Mouse (Mus musculus) liver, embryonic 12.5 days (tissue): ENCODE results near the gene Stat4. TPM values are rescaled to one million over a fixed set of nuclear protein-coding genes. Genes with fewer than 3 reads are reported as not detected.

ENCODE experiments used
- ATAC-seq: fragments of 200-750 bp; cut with Nextera tagmentation; 2 replicates; pipeline ENCODE4 v1.8.0; 2017; ENCODE audit warnings: moderate number of reproducible peaks, mild to moderate bottlenecking, moderate library complexity
- H3K27ac ChIP-seq: fragments of 300-500 bp; sonication (generic); 2 replicates; pipeline ENCODE4 v1.5.1; 2016; ENCODE audit warnings: mild to moderate bottlenecking
- H3K27me3 ChIP-seq: fragments of 300-500 bp; sonication (generic); replicated peaks from 2 replicates; pipeline ENCODE4 v1.6.1; 2016; ENCODE audit warnings: mild to moderate bottlenecking, moderate library complexity
- H3K36me3 ChIP-seq: fragments of 300-500 bp; sonication (generic); 2 replicates; pipeline ENCODE4 v1.6.1; 2016; ENCODE audit warnings: mild to moderate bottlenecking, moderate library complexity
- H3K4me1 ChIP-seq: fragments of 300-500 bp; sonication (generic); 2 replicates; pipeline ENCODE4 v1.6.1; 2016
- H3K4me2 ChIP-seq: fragments of 300-500 bp; sonication (generic); 2 replicates; pipeline ENCODE4 v1.6.1; 2016; ENCODE audit warnings: mild to moderate bottlenecking, moderate library complexity
- H3K4me3 ChIP-seq: fragments of 300-500 bp; sonication (generic); 2 replicates; pipeline ENCODE4 v1.5.1; 2016; ENCODE audit warnings: mild to moderate bottlenecking, moderate library complexity
- H3K9ac ChIP-seq: fragments of 300-500 bp; sonication (generic); 2 replicates; pipeline ENCODE4 v1.6.1; 2016; ENCODE audit warnings: mild to moderate bottlenecking, moderate library complexity
- H3K9me3 ChIP-seq: fragments of 300-500 bp; sonication (generic); replicated peaks from 2 replicates; pipeline ENCODE4 v1.6.1; 2016; ENCODE audit warnings: mild to moderate bottlenecking, moderate library complexity
- WGBS: fragments of 180-500 bp; shearing (Covaris S2); methylation state at CpG from one replicate; pipeline ENCODE4 v1.1.7; 2016; ENCODE audit not compliant: insufficient replicate concordance; 5-methylcytosine and 5-hydroxymethylcytosine counted together
- polyA plus RNA-seq: library from polyadenylated mRNA; unstranded; fragments of >200 nt; fragmentation: Nextera tagmentation; extraction: Ambion mirVana; gene quantifications from 2 replicates; pipeline ENCODE4 v1.2.1, GENCODE M21; 2016

The Stat4 gene
- polyA plus RNA-seq: 2.1 and 2.5 TPM in 2 replicates

GRCm38 (mm10) chr1:51986848-51987247, at the start of gene Stat4:
TSS of gene Stat4 (plus strand) at chr1:51987148.
- no peaks in the 10 kb centered on the region for H3K4me1 ChIP-seq
- no peak within 1 kb of the TSS for H3K4me2 ChIP-seq
- H3K27ac ChIP-seq: no peak within 1 kb of the TSS
- H3K4me3 ChIP-seq: no peak within 1 kb of the TSS
- ATAC-seq: no peak
- no peaks in the 10 kb centered on the region for H3K9me3 ChIP-seq
- WGBS: 69% methylated on average over 5 of the region's 5 CpGs
- no peak within 1 kb of the TSS for H3K9ac ChIP-seq
- H3K36me3 ChIP-seq: no peaks in the 10 kb centered on the region
- H3K27me3 ChIP-seq: no peaks in the 10 kb centered on the region

- no peak overlapping the region for H3K9ac ChIP-seq
- H3K27me3 ChIP-seq: no peaks in the 10 kb centered on the region
- peaks cover 14% of the 10 kb centered on the region for H3K4me1 ChIP-seq
- no peaks in the 10 kb centered on the region for H3K36me3 ChIP-seq
- ATAC-seq: no peak
- no peak overlapping the region for H3K4me2 ChIP-seq
- no peak overlapping the region for H3K27ac ChIP-seq
- 66% methylated on average over 7 of the region's 7 CpGs for WGBS
- no peaks in the 10 kb centered on the region for H3K9me3 ChIP-seq
- H3K4me3 ChIP-seq: no peak overlapping the region
Measured at GRCm38 (mm10) chr1:51938357-51938756, 48.6 kb upstream of the Stat4 start.

GRCm38 (mm10) chr1:51944755-51945154, 42.2 kb upstream of the Stat4 start:
- H3K27me3 ChIP-seq: no peaks in the 10 kb centered on the region
- no peak overlapping the region for H3K27ac ChIP-seq
- WGBS: 47% methylated on average over 5 of the region's 5 CpGs
- no peak overlapping the region for H3K4me2 ChIP-seq
- H3K9me3 ChIP-seq: no peaks in the 10 kb centered on the region
- H3K9ac ChIP-seq: no peak overlapping the region
- ATAC-seq: no peak
- no peaks in the 10 kb centered on the region for H3K36me3 ChIP-seq
- H3K4me1 ChIP-seq: no peaks in the 10 kb centered on the region
- H3K4me3 ChIP-seq: no peak overlapping the region

- no peak overlapping the region for H3K27ac ChIP-seq
- H3K4me3 ChIP-seq: no peak overlapping the region
- no peak overlapping the region for H3K4me2 ChIP-seq
- ATAC-seq: no peak
- H3K4me1 ChIP-seq: no peaks in the 10 kb centered on the region
- no peaks in the 10 kb centered on the region for H3K36me3 ChIP-seq
- H3K9me3 ChIP-seq: no peaks in the 10 kb centered on the region
- no peaks in the 10 kb centered on the region for H3K27me3 ChIP-seq
- H3K9ac ChIP-seq: no peak overlapping the region
- WGBS: 59% methylated on average over 4 of the region's 4 CpGs
Measured at GRCm38 (mm10) chr1:51947116-51947515, 39.8 kb upstream of the Stat4 start.

- H3K9ac ChIP-seq: no peak overlapping the region
- no peaks in the 10 kb centered on the region for H3K9me3 ChIP-seq
- no peaks in the 10 kb centered on the region for H3K4me1 ChIP-seq
- no peaks in the 10 kb centered on the region for H3K27me3 ChIP-seq
- ATAC-seq: no peak
- H3K4me3 ChIP-seq: no peak overlapping the region
- no peak overlapping the region for H3K4me2 ChIP-seq
- no peak overlapping the region for H3K27ac ChIP-seq
- H3K36me3 ChIP-seq: no peaks in the 10 kb centered on the region
- whole genome bisulfite sequencing: 65% methylated on average over 2 of the region's 2 CpGs
Measured at GRCm38 (mm10) chr1:51964647-51965046, 22.3 kb upstream of the Stat4 start.

- Histone ChIP-seq H3K4me1 (no peaks in the 10 kb centered on the region), H3K4me2 (no peak overlapping the region), H3K27me3 (no peaks in the 10 kb centered on the region), H3K27ac (no peak overlapping the region), H3K9me3 (no peaks in the 10 kb centered on the region), H3K36me3 (no peaks in the 10 kb centered on the region), H3K9ac (no peak overlapping the region), H3K4me3 (no peak overlapping the region)
- no peak for ATAC-seq
- 50% methylated on average over 1 of the region's 1 CpGs for WGBS
Measured at GRCm38 (mm10) chr1:51968994-51969393, 18.0 kb upstream of the Stat4 start.

- WGBS: 65% methylated on average over 6 of the region's 6 CpGs
- Histone ChIP-seq H3K9ac (no peak overlapping the region), H3K27ac (no peak overlapping the region), H3K4me1 (no peaks in the 10 kb centered on the region), H3K9me3 (no peaks in the 10 kb centered on the region), H3K4me3 (no peak overlapping the region), H3K27me3 (no peaks in the 10 kb centered on the region), H3K36me3 (no peaks in the 10 kb centered on the region), H3K4me2 (no peak overlapping the region)
- ATAC-seq: no peak
Measured at GRCm38 (mm10) chr1:51970182-51970581, 16.8 kb upstream of the Stat4 start.

- no peaks in the 10 kb centered on the region for H3K36me3 ChIP-seq
- H3K9me3 ChIP-seq: no peaks in the 10 kb centered on the region
- H3K9ac ChIP-seq: no peak overlapping the region
- no peak overlapping the region for H3K4me2 ChIP-seq
- H3K4me1 ChIP-seq: no peaks in the 10 kb centered on the region
- no peak overlapping the region for H3K4me3 ChIP-seq
- no peak overlapping the region for H3K27ac ChIP-seq
- no peaks in the 10 kb centered on the region for H3K27me3 ChIP-seq
- 56% methylated on average over 5 of the region's 5 CpGs for WGBS
- no peak for ATAC-seq
Measured at GRCm38 (mm10) chr1:51975589-51975988, 11.4 kb upstream of the Stat4 start.

- H3K27ac ChIP-seq: no peak overlapping the region
- no peak overlapping the region for H3K4me3 ChIP-seq
- no peaks in the 10 kb centered on the region for H3K36me3 ChIP-seq
- H3K4me1 ChIP-seq: no peaks in the 10 kb centered on the region
- no peaks in the 10 kb centered on the region for H3K9me3 ChIP-seq
- H3K27me3 ChIP-seq: no peaks in the 10 kb centered on the region
- no peak overlapping the region for H3K9ac ChIP-seq
- 77% methylated on average over 5 of the region's 5 CpGs for WGBS
- H3K4me2 ChIP-seq: no peak overlapping the region
- no peak for ATAC-seq
Measured at GRCm38 (mm10) chr1:51979048-51979447, 7.9 kb upstream of the Stat4 start.

- no peak for ATAC-seq
- H3K27me3 ChIP-seq: no peaks in the 10 kb centered on the region
- no peaks in the 10 kb centered on the region for H3K36me3 ChIP-seq
- H3K27ac ChIP-seq: no peak overlapping the region
- no peaks in the 10 kb centered on the region for H3K4me1 ChIP-seq
- H3K4me2 ChIP-seq: no peak overlapping the region
- 68% methylated on average over 8 of the region's 8 CpGs for WGBS
- no peak overlapping the region for H3K9ac ChIP-seq
- no peak overlapping the region for H3K4me3 ChIP-seq
- no peaks in the 10 kb centered on the region for H3K9me3 ChIP-seq
Measured at GRCm38 (mm10) chr1:51991983-51992609, 5.1 kb downstream of the Stat4 start.

- no peaks in the 10 kb centered on the region for H3K4me1 ChIP-seq
- no peak overlapping the region for H3K9ac ChIP-seq
- no peaks in the 10 kb centered on the region for H3K36me3 ChIP-seq
- H3K27ac ChIP-seq: no peak overlapping the region
- 50% methylated on average over 3 of the region's 3 CpGs for WGBS
- H3K9me3 ChIP-seq: no peaks in the 10 kb centered on the region
- no peak overlapping the region for H3K4me3 ChIP-seq
- no peaks in the 10 kb centered on the region for H3K27me3 ChIP-seq
- H3K4me2 ChIP-seq: no peak overlapping the region
- no peak for ATAC-seq
Measured at GRCm38 (mm10) chr1:51996056-51996455, 9.1 kb downstream of the Stat4 start.

- Histone ChIP-seq H3K9me3 (no peaks in the 10 kb centered on the region), H3K36me3 (no peaks in the 10 kb centered on the region), H3K27me3 (no peaks in the 10 kb centered on the region), H3K4me2 (no peak overlapping the region), H3K4me1 (no peaks in the 10 kb centered on the region), H3K4me3 (no peak overlapping the region), H3K9ac (no peak overlapping the region), H3K27ac (no peak overlapping the region)
- no peak for ATAC-seq
- 54% methylated on average over 11 of the region's 11 CpGs for WGBS
Measured at GRCm38 (mm10) chr1:51996751-51997659, 10.1 kb downstream of the Stat4 start.
